Mouse (Mus musculus) heart, adult 8-10 months (tissue): ENCODE measurements around the gene Bnipl. TPM values are rescaled to one million over a fixed set of nuclear protein-coding genes. Genes with fewer than 3 reads are reported as not detected.

Source experiments
- DNase-seq: peaks from one replicate; pipeline ENCODE4 v3.0.0; 2022; ENCODE audit warnings: low spot score
- total RNA-seq, 4 experiments: library from RNA; stranded (reverse); gene quantifications; 2 replicates each; pipeline ENCODE4 v1.2.4; 2022

Gene Bnipl
- total RNA-seq, 4 experiments from 2014 or later, result not detected

DNA sequence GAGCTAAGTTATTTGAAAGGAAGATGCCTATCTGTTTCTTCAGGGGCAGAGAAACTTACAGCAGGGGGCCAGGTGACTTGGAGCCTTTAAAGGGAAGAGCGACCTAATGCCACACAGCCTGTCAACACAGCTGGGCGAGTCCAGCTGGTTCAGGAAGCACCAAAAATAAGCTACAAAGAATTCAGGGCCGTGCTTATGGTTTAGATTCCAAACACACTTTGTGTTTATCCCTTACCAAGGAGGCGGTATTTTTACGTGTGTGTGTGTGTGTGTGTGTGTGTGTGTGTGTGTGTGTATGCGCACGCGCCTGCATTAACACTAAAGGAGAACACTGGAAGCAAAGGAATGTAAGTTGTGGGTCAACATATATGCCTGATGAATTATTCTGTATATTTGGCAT is 29.8 kb upstream of the Bnipl start:
- DNase-seq, result no peak

DNA sequence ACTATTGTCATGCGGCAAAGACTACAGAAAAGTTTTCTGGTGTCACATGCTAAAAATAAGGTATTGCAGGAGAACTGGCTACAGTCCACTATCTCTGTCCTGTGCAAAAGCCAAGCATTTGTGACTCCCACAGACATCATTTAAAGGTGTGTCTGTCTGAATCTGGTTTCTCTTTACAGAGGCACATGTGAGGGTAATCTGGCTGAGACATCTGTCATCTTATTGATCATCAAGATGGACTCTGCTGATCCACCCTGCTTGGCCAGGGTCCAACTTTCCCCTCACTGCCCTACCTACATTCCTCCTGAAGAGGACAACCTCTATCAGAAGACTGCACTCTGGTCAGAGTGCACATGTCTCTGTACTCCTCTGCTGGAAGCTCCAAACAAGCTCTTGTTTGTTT is 26.2 kb upstream of the Bnipl start:
- DNase-seq, result peak; percentile 37

DNA sequence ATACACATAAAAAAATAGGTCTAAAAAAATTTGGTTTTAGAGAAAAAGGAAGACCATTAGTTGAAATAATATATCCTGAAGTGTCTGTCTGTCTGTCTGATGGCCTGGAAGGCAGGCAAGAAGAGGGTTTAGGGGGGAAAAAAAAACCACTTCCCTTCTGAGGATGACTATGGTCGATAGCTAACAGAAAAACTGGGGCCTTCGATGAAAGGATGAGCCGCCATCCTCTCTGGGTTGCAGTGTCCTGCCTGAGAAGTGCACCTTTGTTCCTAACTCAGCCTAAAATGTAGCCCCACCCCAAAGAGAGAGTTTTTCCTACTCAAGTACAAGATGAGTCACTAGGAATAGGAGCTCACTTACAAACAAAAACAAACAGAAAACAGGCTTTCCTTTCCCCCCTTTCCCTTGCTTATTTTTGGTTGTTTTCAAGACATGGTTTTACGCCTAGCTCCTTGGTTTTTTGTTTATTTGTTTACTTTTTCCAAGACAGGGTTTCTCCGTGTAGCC is 25.5 kb upstream of the Bnipl start:
- no peak for DNase-seq

DNA sequence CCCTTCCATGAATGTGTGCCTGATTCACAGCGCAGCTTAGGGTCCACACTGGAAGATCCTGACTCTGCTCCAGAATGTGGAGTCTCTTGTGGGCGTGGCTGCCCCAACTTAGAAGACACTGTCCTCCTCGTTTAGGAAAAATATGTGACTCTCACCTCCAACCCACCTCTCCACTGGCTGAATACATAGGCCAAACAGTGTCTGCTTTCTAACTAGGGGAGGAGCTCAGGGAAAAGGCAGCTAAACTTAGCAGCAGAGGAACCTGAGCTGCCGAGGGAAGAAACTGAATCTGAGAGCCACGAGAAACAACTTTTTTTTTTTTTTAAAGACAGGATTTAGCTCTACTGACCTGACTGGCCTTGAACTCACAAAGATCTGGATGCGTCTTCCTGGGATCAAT is 24.2 kb upstream of the Bnipl start:
- DNase-seq, result no peak

DNA sequence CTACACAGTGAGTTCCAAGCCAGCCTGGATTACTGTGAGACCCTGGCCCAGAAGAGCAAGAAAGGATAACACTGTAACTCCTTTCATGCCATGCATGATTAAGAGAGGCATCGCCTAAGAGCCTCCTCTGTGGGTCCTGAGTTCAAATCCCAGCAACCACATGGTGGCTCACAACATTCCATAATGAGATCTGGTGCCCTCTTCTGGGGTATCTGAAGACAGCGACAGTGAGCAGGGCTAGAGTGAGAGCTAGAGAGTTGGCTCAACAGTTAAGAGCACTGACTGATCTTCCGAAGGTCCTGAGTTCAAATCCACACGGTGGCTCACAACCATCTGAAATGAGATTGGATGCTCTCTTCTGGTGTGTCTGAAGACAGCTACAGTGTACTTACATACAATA is 23.5 kb upstream of the Bnipl start:
- no peak for DNase-seq

DNA sequence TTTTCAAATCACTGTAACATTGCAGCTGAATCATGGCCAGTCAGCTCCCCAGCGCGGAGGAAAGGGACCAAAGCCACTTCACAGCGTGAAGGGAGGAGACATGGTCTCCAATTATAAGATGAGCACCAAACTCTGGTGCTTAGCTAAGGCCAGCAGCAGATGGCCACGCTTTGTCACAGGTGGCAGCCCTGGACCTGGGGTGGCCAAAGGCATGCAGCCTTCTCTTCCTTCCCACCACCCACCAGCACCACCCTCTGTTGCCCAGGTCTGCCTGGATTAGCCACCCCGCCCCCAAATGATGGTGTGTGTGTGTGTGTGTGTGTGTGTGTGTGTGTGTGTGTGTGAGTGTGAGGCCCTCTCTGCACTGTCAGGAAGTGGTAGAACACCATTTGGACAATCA is 22.5 kb upstream of the Bnipl start:
- DNase-seq, result no peak

DNA sequence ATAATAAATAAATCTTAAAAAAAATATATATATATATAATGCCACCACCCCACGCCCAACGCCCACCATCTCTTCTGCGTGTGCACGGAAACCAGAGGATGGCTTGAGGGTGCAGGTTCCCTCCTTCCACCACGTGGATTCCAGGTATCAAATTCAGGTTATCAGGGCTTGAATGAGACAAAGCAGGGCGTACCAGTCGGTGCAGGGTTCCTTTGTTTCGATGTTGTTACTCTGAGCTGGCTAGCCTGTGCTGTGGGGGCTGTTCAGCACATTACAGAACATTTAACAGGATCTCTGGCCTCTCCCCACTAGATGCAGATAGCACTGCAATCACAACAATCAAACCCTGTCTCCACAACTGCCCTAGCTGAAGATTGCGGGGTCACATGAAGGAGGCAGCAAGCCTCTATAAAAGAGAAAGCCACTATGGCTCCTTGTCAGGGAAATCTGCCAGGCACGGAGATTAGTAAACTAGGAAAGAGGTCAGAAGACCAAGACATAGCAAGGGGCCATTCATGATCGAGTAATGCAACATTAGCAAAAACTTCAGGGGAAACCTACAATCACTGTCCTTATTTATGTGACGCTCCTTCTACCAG is 19.9 kb upstream of the Bnipl start:
- DNase-seq, result no peak

DNA sequence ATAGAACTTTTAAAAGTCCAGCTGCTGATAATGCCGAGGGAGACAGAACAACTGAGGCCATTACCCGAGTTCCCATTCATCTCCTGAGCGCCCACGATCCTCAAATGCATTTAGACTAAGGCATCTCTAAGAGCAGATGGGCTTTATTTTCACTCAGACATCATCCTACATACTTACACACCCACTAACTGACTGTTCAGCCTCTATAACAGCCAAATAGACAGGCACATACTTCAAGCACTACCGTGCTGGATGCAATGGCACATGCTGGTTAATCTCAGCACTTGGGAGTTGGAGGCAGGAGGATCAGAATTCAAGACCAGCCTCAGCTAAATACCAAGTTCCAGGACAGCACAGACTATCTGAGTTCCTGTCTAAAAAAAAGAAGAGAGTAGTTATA is 18.8 kb upstream of the Bnipl start:
- no peak for DNase-seq

DNA sequence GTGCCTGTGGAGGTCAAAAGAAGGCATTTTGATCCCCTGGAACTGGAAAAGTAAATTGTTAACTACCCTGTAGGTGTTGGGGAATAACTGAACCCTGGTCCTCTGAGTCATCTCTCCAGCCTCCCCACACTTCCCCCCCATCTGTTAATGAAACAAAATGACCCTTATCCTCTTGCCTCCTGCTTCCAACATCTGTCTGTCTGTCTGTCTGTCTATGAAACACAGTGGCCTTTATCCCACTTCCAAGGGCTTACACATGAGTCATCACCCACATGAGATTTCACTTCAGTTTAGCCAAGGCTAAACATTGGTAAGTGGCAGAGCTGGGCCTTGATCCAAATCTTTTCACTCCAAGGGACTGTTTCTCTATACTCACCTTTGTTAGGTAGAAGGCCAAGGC is 16.9 kb upstream of the Bnipl start:
- no peak for DNase-seq

DNA sequence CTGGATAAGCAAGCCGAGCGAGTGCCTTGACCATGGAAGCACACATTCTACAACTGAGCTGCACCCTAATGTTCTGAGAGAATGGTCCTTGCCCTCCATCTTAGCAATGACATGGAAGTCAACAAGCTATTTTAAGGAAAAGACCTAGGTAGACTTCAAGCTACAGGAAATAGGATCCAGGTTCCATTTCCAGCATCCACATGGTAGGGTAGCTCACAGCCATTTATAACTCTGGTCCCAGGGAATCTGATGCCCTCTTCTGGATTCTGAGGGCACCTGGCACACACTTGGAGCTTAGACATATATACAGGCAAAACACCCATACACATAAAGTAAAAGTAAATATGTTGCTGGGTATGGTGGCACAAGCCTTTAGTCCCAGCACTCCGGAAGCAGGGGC is 15.1 kb upstream of the Bnipl start:
- no peak for DNase-seq

DNA sequence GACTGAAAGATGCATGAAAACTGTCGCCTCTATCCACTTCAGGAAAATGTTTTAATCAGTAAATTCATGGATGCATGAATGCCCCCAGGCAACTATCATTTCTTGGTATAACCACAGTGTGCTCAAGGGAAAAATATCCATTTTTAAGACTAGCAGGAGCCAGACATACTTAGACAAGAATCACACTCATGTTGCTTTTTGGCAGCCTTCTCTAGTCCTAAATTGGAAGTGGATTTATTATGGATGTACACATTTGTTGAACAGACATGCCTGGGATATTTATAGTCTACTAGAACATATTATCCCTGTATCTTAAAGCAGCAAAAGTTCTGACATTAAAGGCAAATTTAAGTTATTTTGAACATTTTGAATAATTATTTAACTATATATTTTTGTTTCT is 13.7 kb upstream of the Bnipl start:
- no peak for DNase-seq

DNA sequence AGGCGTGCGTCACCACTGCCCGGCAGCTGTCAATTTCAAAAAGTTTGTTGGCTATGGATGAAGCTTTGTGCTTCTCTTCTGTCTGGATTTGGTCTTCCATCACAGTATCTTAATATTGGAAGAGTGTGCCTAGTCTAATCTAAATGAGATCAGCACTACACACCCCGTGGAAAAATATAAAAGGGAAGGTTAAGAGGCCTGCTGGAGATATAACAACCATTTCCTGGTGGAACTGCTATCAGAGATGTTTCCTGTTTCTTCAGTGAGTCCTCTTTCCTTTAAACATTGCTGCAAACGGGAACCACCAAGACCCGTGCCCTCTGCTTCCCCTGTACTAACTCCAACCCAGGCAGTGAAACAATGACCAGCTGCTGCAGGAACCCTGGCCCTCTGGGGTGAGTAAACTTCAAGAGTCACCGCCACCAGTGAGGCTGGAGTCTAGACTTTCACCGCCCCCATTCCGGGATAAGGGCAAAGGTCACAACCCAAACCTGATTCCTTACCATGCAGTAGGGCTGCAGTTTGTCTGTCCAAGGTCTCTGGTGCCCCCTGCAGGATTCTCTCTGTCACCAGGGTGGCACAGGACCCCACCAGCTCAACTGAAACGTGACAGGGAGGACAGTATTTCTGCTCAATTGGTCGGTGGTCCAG is 12.2 kb upstream of the Bnipl start:
- DNase-seq, result peak; percentile 69

DNA sequence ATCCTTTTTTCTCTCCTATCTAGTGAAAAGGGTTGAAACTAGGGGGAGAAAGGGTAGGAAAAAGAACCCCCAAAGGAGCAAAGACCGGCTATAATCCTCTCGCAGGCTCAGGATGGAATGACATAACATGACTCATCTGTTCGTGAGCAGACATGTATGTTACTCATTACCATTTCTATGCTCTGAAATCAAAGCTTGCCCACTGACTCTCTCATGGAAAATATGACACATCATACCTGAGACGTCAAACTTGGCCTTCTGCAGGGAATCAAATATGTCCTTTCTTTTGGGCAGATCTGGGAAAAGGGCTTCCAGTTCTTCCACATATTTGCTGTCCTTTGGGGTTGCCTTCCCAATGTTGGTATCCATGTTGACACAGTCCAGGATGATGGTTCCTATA is 11.0 kb upstream of the Bnipl start:
- DNase-seq, result no peak

DNA sequence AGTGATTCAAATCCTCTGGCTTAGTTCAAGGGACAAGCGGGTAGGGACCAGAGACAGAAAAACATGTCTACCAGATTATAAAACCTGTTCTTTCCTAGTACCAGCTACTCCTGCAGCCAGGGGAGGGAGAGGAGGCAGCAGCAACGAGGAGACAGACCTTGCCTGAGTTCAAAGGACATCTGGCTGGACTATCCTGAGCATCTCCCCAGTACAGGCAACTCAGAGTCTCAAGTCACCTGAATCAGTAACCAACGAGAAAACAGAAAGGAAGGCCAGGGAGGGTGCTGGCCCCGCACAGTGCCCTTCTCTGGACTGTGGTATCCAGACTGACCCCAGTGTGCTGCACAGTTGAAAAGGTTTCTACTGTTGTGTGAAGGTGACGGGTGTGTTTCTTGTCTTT is 5.9 kb upstream of the Bnipl start:
- no peak for DNase-seq

DNA sequence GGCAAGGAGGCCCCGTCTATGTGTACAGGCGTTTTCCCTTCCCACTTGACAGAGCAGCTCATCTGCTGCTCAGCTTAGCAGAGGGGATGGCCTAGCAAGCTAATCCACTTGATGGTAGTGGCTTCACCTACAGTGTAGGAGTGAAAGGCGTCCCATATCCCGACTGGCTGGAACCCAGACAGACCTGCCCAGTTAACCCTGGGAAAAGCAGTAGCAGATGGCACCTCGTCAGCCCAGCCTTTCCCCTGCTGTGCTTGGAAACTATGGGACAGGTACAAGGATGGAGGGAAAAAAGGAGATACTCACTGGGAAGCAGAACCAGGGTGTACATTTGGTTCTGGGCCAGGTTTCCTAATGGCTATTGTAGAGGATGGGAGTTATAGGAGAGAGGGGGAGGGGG is 632 bp downstream of the Bnipl start:
- DNase-seq, result no peak

DNA sequence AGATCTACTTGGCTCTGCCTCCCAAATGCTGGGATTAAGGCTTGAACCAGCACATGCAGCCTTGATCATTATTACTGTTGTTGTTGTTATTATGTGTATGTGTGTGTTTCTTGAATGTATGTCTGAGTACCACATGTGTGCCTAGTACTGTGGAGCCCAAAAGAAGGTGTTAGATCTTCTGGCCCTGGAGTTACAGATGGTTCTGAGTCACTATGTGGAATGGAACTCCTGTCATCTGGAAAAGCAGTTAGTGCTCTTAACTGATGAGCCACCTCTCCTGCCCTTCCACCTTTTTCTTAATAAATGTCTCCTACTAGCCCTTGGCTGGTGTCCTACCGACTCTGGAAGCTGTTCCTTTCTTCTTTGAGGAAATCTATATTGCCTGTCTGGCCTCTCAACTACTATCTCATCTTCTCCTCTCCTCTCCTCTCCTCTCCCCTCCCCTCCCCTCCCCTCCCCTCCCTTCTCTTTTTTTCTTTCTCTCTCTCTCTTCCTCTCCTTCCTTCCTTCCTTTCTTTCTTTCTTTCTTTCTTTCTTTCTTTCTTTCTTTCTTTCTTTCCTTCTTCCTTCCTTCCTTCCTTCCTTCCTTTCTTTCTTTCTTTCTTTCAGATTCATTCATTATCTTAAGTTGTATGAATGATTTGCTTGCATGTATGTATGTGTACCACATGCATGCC is 3.2 kb downstream of the Bnipl start:
- no peak for DNase-seq

DNA sequence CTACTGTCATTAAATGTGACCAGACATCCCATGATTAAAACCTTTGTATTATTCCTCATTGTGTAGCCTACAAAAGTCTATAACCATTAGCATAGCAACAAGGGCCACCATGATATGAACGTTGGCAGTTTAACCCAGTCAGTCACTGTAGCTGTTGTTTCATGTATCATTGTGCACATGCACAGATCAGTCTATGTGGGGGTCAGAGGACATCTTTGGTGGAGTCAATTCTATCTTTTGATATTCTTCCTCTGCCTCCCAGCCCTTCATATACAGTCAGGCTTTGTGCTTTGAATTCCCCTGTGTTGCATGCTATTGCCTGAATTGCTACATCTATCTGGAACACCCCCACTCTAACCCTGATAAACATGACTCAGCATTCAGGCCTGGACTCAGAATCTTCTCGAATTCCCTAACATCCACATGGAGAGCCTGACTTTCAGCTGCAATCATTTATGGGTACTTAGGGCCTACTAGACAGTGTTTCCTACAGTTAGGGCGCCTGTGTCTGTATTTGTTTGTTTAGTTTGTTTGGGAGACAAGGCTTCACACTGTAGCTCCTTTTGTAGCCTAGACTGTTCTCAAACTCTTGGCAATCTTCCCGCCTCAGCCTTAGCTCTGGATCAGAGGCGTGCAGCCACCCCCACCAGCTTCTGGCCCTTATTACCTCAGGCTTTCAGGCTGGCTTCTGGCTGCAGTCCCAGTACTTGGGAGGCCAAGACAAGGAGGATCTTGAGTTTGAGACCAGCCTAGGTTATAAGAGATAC is 4.3 kb downstream of the Bnipl start:
- DNase-seq, result no peak

DNA sequence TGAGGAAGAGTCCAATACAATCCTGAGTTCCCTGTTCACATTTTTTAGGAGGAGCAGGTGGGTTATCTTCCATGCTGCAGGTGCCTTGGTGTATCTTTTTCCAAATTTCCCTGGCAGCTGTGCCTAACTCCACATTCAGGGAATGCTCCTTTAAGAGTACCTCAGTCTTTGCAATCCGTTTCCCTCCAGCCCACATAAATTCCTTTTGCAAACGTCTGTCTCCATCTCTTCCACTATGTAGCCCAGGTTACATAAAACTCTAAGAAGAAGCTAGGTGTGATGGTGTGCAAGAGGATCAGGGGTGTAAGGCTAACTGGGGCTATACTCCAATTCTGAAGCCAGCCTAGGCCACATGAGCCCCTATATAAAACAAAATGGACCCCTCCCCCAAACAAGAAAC is 7.9 kb downstream of the Bnipl start:
- no peak for DNase-seq

DNA sequence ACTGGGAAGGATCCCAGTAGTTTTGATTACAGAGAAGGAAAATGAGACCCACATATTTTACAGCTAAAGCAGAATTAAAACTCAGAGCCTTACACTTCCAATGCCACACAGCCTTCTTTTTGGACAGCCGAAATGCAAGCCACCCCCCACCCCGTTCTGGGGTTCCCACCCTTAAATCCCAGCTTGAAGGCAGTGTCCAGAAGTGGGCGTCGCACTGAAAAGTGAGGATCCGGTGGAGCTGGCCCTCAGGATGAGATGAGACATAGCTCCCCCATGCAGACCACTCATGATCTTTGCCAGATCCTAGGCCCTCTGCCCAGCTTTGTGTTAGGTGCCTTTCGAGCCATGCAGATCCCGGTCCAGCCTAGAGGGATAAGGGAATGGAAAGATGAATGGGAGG is 9.5 kb downstream of the Bnipl start, which contains the start of gene Gm128:
Gene Gm128 (minus strand): TSS at position 101 of the 400 bp plus-strand sequence.
- DNase-seq, result no peak

DNA sequence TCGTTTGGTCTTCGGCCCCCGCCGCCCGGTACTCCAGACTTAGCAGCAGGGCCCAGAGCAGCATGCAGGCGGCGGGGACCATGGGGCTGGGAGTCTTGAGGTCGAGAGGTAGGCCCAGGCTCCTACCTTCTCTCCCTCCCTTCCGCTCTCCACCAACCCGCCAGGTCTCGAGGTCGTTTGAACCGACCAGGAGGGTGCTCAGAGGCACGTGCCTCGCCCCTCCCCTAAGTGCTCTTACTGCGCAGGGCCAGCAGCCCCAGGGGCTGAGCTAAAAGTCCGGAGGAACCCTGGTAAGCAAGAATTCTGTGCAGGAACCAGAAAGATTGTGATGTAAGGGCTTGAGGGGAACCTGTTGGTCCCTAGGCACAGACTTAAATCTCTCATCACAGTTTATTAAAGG is 10.1 kb downstream of the Bnipl start:
- no peak for DNase-seq

DNA sequence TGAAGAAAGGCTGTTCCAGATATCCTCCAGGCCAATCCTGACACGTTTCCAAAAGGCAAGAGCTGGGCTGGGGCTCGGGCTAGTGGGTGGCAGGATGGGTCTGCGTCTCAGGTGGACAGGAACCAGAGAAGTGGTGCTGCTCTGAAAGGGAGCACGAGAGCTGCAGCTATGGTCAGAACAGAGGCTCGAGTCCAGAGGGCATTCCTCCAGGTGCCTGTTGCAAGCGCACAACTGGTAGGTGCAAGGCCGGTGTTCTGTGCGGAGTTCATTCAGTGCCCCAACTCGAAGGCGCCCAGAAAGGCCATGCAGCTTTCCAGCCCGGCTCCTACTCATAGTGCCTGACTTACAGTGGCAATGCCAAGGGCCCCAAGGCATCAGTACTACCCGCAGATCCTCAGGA is 11.0 kb downstream of the Bnipl start:
- no peak for DNase-seq

DNA sequence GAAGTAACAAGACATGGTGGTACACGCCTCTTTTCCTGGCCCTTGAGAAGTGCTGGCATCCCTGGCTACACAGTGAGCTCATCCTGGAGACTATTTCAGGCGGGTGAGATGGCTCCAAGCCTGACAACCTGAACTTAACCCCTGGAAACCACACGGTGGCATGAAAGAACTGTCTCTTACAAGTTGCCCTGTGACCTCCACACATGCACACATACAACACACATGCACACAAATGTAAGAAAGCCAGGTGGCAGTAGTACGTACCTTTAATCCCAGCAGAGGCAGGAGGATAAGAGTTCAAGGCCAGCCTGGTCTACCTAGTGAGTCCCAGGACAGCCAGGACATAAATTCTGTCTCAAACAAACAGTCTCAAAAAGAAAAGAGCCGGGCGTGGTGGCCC is 12.0 kb downstream of the Bnipl start:
- DNase-seq, result no peak
